Mouse (Mus musculus) adrenal gland, postnatal 36 days (tissue): ENCODE measurements around the gene Gabrr2. TPM values are rescaled to one million over a fixed set of nuclear protein-coding genes. Genes with fewer than 3 reads are reported as not detected.
A peak's percentile ranks its signal among the peaks of the same experiment; 100 is the strongest.

Source experiments
- DNase-seq, 2 experiments: peaks; one replicate each; pipeline ENCODE4 v3.0.0; 2021; ENCODE audit warnings: mixed read lengths in 1 of 2
- long read RNA-seq, 2 experiments: library from polyadenylated mRNA; stranded (forward); transcript quantifications; one replicate each; pipeline ENCODE4 v2.0.0; 2021; ENCODE audit warnings: borderline sequencing depth in 2 of 2
- total RNA-seq, 2 experiments: library from RNA; stranded (reverse); gene quantifications; 2 replicates each; pipeline ENCODE4 v1.2.3; 2021

Gabrr2 gene
- total RNA-seq, result under 1 TPM; 0.20 to 0.26 TPM
- long read RNA-seq, experiment 1, result 0 reads
- long read RNA-seq, experiment 2, result 0 reads

GRCm38 (mm10) chr4:33062981-33063380 is at the start of gene Gabrr2:
Gene Gabrr2, plus strand, starts transcription at chr4:33062999.
- no peak for DNase-seq

- DNase-seq, result peak; percentile 85 to 90
These were observed 44.3 kb upstream of the Gabrr2 start for GRCm38 (mm10) chr4:33018361-33018999.

- DNase-seq, result no peak
These were observed 38.4 kb upstream of the Gabrr2 start for GRCm38 (mm10) chr4:33024420-33024819.

GRCm38 (mm10) chr4:33029104-33029503 is 33.7 kb upstream of the Gabrr2 start:
- DNase-seq, result no peak

GRCm38 (mm10) chr4:33030264-33031194 is 32.3 kb upstream of the Gabrr2 start:
- peak; percentile 12 to 26 for DNase-seq

GRCm38 (mm10) chr4:33031195-33031960 is 31.4 kb upstream of the Gabrr2 start, which contains the start of gene Ube2j1:
Gene Ube2j1, plus strand, starts transcription at chr4:33031416.
- DNase-seq, result peak; percentile 93 to 95

GRCm38 (mm10) chr4:33032045-33032444 is 30.8 kb upstream of the Gabrr2 start:
- DNase-seq, result no peak

GRCm38 (mm10) chr4:33033515-33033914 is 29.3 kb upstream of the Gabrr2 start:
- no peak for DNase-seq

- no peak for DNase-seq
These were observed 23.0 kb upstream of the Gabrr2 start for GRCm38 (mm10) chr4:33039826-33040225.

- no peak for DNase-seq
These were observed 13.2 kb upstream of the Gabrr2 start for GRCm38 (mm10) chr4:33049601-33050000.

- DNase-seq, result no peak
These were observed 10.7 kb upstream of the Gabrr2 start for GRCm38 (mm10) chr4:33052055-33052454.

GRCm38 (mm10) chr4:33052650-33053049 is 10.1 kb upstream of the Gabrr2 start:
- DNase-seq, result peak; percentile 8 to 27

- DNase-seq, result no peak
These were observed 8.4 kb upstream of the Gabrr2 start for GRCm38 (mm10) chr4:33054426-33054825.

GRCm38 (mm10) chr4:33056317-33056716 is 6.5 kb upstream of the Gabrr2 start:
- DNase-seq, result no peak

- DNase-seq, result peak in 1 of 2 experiments; percentile 14
These were observed 4.7 kb upstream of the Gabrr2 start for GRCm38 (mm10) chr4:33057890-33058687.

- DNase-seq, result no peak
These were observed 1.6 kb upstream of the Gabrr2 start for GRCm38 (mm10) chr4:33061158-33061557.

GRCm38 (mm10) chr4:33064986-33065385 is 2.2 kb downstream of the Gabrr2 start:
- DNase-seq, result no peak

- no peak for DNase-seq
These were observed 3.6 kb downstream of the Gabrr2 start for GRCm38 (mm10) chr4:33066223-33066960.

GRCm38 (mm10) chr4:33067331-33067730 is 4.5 kb downstream of the Gabrr2 start:
- DNase-seq, result no peak

GRCm38 (mm10) chr4:33067826-33068225 is 5.0 kb downstream of the Gabrr2 start:
- no peak for DNase-seq

- DNase-seq, result no peak
These were observed 6.1 kb downstream of the Gabrr2 start for GRCm38 (mm10) chr4:33068894-33069293.
